Mouse (Mus musculus) olfactory bulb, adult 2 months (tissue): Measurements from ENCODE around the gene Lpcat1.

Experiments
- CTCF ChIP-seq: fragments of 200-500 bp; IDR thresholded peaks from 2 replicates; pipeline ENCODE4 v1.5.1; 2012; ENCODE audit warnings: low read depth, mild to moderate bottlenecking, low read length, moderate library complexity; ENCODE audit not compliant: insufficient read depth
- POLR2A ChIP-seq: fragments of 200-500 bp; IDR thresholded peaks from 2 replicates; pipeline ENCODE4 v1.6.1; 2012; ENCODE audit warnings: mild to moderate bottlenecking, low read depth, low read length, moderate library complexity; ENCODE audit not compliant: insufficient read depth

GRCm38 (mm10) chr13:73441032-73441431 is 26.0 kb upstream of the Lpcat1 start:
- TF ChIP-seq CTCF (no peak), POLR2A (no peak)
